Mouse (Mus musculus) hindbrain, embryonic 13.5 days (tissue): ENCODE results near the gene Tnik. TPM values are rescaled to one million over a fixed set of nuclear protein-coding genes. Genes with fewer than 3 reads are reported as not detected.
A peak's percentile ranks its signal among the peaks of the same experiment; 100 is the strongest.

Experiments used
- ATAC-seq: fragments of 200-750 bp; cut with Nextera tagmentation; 2 replicates; pipeline ENCODE4 v1.8.0; 2017; ENCODE audit warnings: moderate TSS enrichment; ENCODE audit not compliant: low FRiP score
- H3K27ac ChIP-seq: fragments of 300-500 bp; sonication (generic); 2 replicates; pipeline ENCODE4 v1.5.1; 2015; ENCODE audit warnings: inconsistent platforms, mild to moderate bottlenecking, moderate library complexity
- H3K27me3 ChIP-seq: fragments of 300-500 bp; sonication (generic); 2 replicates; pipeline ENCODE4 v1.6.1; 2015; ENCODE audit warnings: mild to moderate bottlenecking, inconsistent platforms
- H3K36me3 ChIP-seq: fragments of 300-500 bp; sonication (generic); 2 replicates; pipeline ENCODE4 v1.6.1; 2015; ENCODE audit warnings: mild to moderate bottlenecking, inconsistent platforms
- H3K4me1 ChIP-seq: fragments of 300-500 bp; sonication (generic); replicated peaks from 2 replicates; pipeline ENCODE4 v1.6.1; 2015; ENCODE audit warnings: inconsistent platforms
- H3K4me2 ChIP-seq: fragments of 300-500 bp; sonication (generic); 2 replicates; pipeline ENCODE4 v1.6.1; 2015; ENCODE audit warnings: inconsistent platforms, mild to moderate bottlenecking, moderate library complexity
- H3K4me3 ChIP-seq: fragments of 300-500 bp; sonication (generic); 2 replicates; pipeline ENCODE4 v1.5.1; 2015; ENCODE audit warnings: mild to moderate bottlenecking, inconsistent platforms
- H3K9ac ChIP-seq: fragments of 300-500 bp; sonication (generic); 2 replicates; pipeline ENCODE4 v1.6.1; 2015; ENCODE audit warnings: mild to moderate bottlenecking, inconsistent platforms
- H3K9me3 ChIP-seq: fragments of 300-500 bp; sonication (generic); 2 replicates; pipeline ENCODE4 v1.6.1; 2016; ENCODE audit warnings: inconsistent platforms
- WGBS: fragments of 180-500 bp; shearing (Covaris S2); methylation state at CpG from one replicate; pipeline ENCODE4 v1.1.7; 2015; 5-methylcytosine and 5-hydroxymethylcytosine counted together
- polyA plus RNA-seq: library from polyadenylated mRNA; unstranded; fragments of >200 nt; fragmentation: Nextera tagmentation; extraction: Ambion mirVana; gene quantifications from 2 replicates; pipeline ENCODE4 v1.2.1, GENCODE M21; 2015

The Tnik gene
- polyA plus RNA-seq, 1 experiment from 2014 or later: 73.6 TPM

- no peaks in the 10 kb centered on the region for H3K9me3 ChIP-seq
- ATAC-seq: peak; percentile 59; the same call in 1 of the 2 replicates
- no peaks in the 10 kb centered on the region for H3K36me3 ChIP-seq
- 36% methylated on average over 6 of the region's 6 CpGs for WGBS
- peak overlapping the region; percentile 78 for H3K27ac ChIP-seq
- no peak overlapping the region for H3K4me3 ChIP-seq
- no peak overlapping the region for H3K4me2 ChIP-seq
- H3K9ac ChIP-seq: no peak overlapping the region
- H3K27me3 ChIP-seq: no peaks in the 10 kb centered on the region
- peaks cover 11% of the 10 kb centered on the region for H3K4me1 ChIP-seq
Measured at GRCm38 (mm10) chr3:28523004-28523482, 260.0 kb downstream of the Tnik start.

GRCm38 (mm10) chr3:28523541-28524165 is 260.6 kb downstream of the Tnik start:
- Histone ChIP-seq H3K4me3 (no peak overlapping the region), H3K4me2 (no peak overlapping the region), H3K36me3 (no peaks in the 10 kb centered on the region), H3K4me1 (peaks cover 11% of the 10 kb centered on the region), H3K9me3 (no peaks in the 10 kb centered on the region), H3K27me3 (no peaks in the 10 kb centered on the region), H3K27ac (no peak overlapping the region), H3K9ac (no peak overlapping the region)
- ATAC-seq: no peak
- WGBS: 52% methylated on average over 4 of the region's 4 CpGs

DNA sequence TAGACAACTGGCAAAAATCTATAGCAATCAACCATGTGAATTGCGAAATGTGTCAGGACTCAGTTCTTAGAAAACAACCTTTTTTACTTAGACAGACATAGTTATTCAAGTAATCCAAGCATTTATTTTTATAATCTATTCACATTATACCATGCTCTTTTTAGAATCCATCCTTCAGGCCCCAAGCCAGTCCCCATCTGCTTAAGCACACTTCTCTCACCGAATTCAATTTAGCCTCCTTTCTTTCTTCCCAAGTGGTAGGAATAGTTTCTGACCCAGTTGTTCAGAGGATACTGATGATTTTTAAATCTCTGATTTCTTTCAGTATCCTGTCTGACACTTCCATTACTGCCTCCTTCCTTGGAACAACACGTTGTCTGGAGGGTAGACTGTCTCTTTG is 261.5 kb downstream of the Tnik start:
- WGBS: 86% methylated on average over 3 of the region's 3 CpGs
- no peak for ATAC-seq

DNA sequence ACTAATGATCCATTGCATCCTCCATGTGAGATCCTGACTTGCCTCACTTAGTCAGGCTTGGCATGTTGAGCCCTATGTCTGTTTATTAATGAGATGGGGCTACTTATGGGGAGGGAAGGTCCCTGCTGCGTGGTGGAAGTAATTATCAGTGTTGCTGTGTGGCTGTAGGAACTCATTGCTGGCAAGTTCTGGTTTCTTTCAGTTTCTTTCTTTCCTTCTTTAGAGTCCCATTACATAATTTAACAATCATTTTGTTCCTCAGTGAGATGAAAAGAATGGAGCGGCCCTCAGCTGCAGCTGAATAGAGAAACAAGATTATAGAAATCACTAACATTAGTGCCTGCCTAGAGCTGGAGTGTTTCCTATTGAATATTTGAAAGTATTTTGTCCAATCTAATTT is 263.7 kb downstream of the Tnik start:
- H3K27ac ChIP-seq: no peak overlapping the region
- ATAC-seq: no peak
- H3K36me3 ChIP-seq: no peaks in the 10 kb centered on the region
- WGBS: 72% methylated on average over 2 of the region's 2 CpGs
- H3K4me2 ChIP-seq: no peak overlapping the region
- H3K4me3 ChIP-seq: no peak overlapping the region
- H3K27me3 ChIP-seq: no peaks in the 10 kb centered on the region
- H3K9ac ChIP-seq: no peak overlapping the region
- H3K4me1 ChIP-seq: peaks cover 18% of the 10 kb centered on the region
- no peaks in the 10 kb centered on the region for H3K9me3 ChIP-seq

More for the DNA sequence above, 261.5 kb downstream of the Tnik start:
- no peak overlapping the region for H3K4me2 ChIP-seq
- H3K27ac ChIP-seq: no peak overlapping the region
- no peaks in the 10 kb centered on the region for H3K9me3 ChIP-seq
- H3K27me3 ChIP-seq: no peaks in the 10 kb centered on the region
- no peaks in the 10 kb centered on the region for H3K36me3 ChIP-seq
- no peak overlapping the region for H3K4me3 ChIP-seq
- no peak overlapping the region for H3K9ac ChIP-seq
- peaks cover 11% of the 10 kb centered on the region for H3K4me1 ChIP-seq

DNA sequence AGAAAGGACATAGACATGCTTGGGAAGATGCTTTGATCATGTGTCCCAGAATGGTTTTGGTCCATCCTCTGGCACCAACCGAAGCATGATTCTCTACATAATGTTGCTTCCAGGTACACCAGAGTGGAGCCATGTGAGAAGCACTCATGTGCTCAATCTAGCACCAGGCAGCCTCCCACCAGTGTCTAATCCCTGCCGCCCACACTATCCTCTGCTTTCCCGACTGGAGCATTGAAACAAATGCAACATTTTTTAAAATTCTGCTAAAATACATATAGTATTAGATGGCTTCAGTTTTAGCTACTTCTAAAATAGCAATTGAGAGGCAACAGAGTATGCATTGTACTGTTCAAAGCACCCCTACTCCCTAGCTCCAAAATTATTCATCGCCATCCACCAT is 264.2 kb downstream of the Tnik start:
- no peaks in the 10 kb centered on the region for H3K36me3 ChIP-seq
- H3K4me1 ChIP-seq: peaks cover 18% of the 10 kb centered on the region
- ATAC-seq: no peak
- H3K27me3 ChIP-seq: no peaks in the 10 kb centered on the region
- no peak overlapping the region for H3K9ac ChIP-seq
- H3K4me2 ChIP-seq: no peak overlapping the region
- no peaks in the 10 kb centered on the region for H3K9me3 ChIP-seq
- H3K4me3 ChIP-seq: no peak overlapping the region
- no peak overlapping the region for H3K27ac ChIP-seq
- WGBS: 97% methylated on average over 4 of the region's 4 CpGs

DNA sequence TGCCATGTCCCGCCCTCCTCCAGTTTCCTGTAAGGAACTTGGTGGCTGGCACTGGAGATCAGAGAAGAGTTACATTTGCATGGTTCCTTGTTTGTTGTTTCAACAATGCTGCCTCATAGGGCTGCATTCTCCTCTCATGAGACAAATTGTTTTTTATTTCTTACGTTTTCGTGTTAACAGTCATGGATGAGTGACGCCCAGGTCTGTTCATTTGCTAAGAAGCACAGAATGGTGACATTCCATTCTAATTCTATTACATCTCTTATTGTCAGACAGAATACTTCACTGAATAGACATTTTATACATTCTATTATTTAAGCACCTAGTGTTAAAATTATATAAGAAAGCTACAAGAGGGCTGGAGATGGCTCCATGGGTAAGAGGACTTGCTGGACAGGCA is 266.5 kb downstream of the Tnik start:
- no peaks in the 10 kb centered on the region for H3K9me3 ChIP-seq
- no peak overlapping the region for H3K4me3 ChIP-seq
- no peak overlapping the region for H3K9ac ChIP-seq
- no peak overlapping the region for H3K4me2 ChIP-seq
- no peaks in the 10 kb centered on the region for H3K27me3 ChIP-seq
- no peak overlapping the region for H3K27ac ChIP-seq
- H3K36me3 ChIP-seq: no peaks in the 10 kb centered on the region
- 82% methylated on average over 4 of the region's 4 CpGs for WGBS
- no peak for ATAC-seq
- H3K4me1 ChIP-seq: peaks cover 7% of the 10 kb centered on the region; the same call in 1 of the 2 replicates

GRCm38 (mm10) chr3:28531294-28531956 is 268.4 kb downstream of the Tnik start:
- Histone ChIP-seq H3K4me2 (no peak overlapping the region), H3K9me3 (no peaks in the 10 kb centered on the region), H3K36me3 (no peaks in the 10 kb centered on the region), H3K27me3 (no peaks in the 10 kb centered on the region), H3K4me1 (peaks cover 7% of the 10 kb centered on the region; the same call in 1 of the 2 replicates), H3K27ac (no peak overlapping the region), H3K4me3 (no peak overlapping the region), H3K9ac (no peak overlapping the region)
- WGBS: 78% methylated on average over 15 of the region's 15 CpGs
- peak; percentile 52; the same call in 1 of the 2 replicates for ATAC-seq

- no peaks in the 10 kb centered on the region for H3K27me3 ChIP-seq
- H3K27ac ChIP-seq: no peak overlapping the region
- H3K36me3 ChIP-seq: no peaks in the 10 kb centered on the region
- no peak for ATAC-seq
- H3K4me3 ChIP-seq: no peak overlapping the region
- H3K4me1 ChIP-seq: peaks cover 7% of the 10 kb centered on the region; the same call in 1 of the 2 replicates
- 93% methylated on average over 7 of the region's 7 CpGs for WGBS
- H3K4me2 ChIP-seq: no peak overlapping the region
- H3K9me3 ChIP-seq: no peaks in the 10 kb centered on the region
- H3K9ac ChIP-seq: no peak overlapping the region
Measured at GRCm38 (mm10) chr3:28532666-28533065, 269.7 kb downstream of the Tnik start.

DNA sequence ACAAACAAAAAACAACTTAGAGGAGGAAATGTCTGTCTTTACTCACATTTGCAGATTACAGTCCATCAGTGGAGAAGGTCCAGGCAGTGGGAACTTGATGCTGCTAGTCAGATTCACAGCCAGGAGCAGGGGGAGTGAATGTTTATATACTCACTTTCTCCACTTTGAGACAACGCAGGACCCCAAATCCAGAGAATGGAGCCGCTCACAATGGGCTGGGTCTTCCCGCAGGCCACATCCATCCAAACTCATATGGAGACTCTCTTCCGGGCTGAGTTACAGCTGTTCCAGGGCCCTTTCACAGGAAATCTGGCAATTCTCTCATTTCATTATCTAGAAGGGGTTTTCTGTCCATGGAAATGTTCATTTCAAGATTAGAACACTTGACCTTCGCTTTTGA is 277.1 kb downstream of the Tnik start:
- Histone ChIP-seq H3K4me3 (no peak overlapping the region), H3K9ac (no peak overlapping the region), H3K4me1 (no peaks in the 10 kb centered on the region), H3K27me3 (no peaks in the 10 kb centered on the region), H3K4me2 (no peak overlapping the region), H3K27ac (no peak overlapping the region), H3K9me3 (no peaks in the 10 kb centered on the region), H3K36me3 (peaks cover 25% of the 10 kb centered on the region)
- no peak for ATAC-seq
- 96% methylated on average over 5 of the region's 5 CpGs for WGBS

GRCm38 (mm10) chr3:28542941-28543340 is 279.9 kb downstream of the Tnik start:
- Histone ChIP-seq H3K9me3 (no peaks in the 10 kb centered on the region), H3K4me1 (peaks cover 5% of the 10 kb centered on the region), H3K36me3 (peaks cover 25% of the 10 kb centered on the region), H3K4me2 (no peak overlapping the region), H3K27ac (no peak overlapping the region), H3K4me3 (no peak overlapping the region), H3K27me3 (no peaks in the 10 kb centered on the region), H3K9ac (no peak overlapping the region)
- 98% methylated on average over 3 of the region's 3 CpGs for WGBS
- ATAC-seq: no peak

DNA sequence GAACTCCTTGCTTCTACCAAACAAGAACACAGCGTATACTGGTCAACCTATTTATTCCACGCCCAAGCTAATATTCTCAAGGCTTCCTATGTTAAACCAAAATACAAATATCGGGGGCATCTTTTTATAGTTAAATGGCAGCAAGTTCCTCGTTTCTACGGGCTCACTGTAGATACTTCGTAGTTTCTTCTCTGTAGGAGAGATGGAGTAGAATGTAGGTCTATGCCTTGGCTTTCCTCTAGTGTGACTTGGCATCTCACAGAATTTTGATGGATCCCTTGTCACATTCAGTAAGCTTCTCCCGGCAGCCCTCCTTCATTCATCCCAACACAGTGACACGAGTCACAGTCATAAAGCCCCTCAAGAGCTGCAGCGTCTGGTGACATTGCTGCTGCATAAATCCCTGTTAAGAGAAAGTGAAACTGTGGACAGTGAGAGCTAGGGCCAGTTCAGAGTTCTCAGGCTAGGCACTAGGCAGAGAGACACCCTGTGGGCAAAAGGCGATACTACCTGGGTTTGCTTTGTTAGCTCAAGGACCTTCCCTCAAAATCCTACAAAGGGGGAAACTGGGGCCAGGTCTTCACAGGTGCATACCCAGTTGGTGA is 280.5 kb downstream of the Tnik start:
- Histone ChIP-seq H3K36me3 (peaks cover 25% of the 10 kb centered on the region), H3K9me3 (no peaks in the 10 kb centered on the region), H3K27me3 (no peaks in the 10 kb centered on the region), H3K4me3 (no peak overlapping the region), H3K4me2 (no peak overlapping the region), H3K4me1 (peaks cover 10% of the 10 kb centered on the region), H3K27ac (no peak overlapping the region), H3K9ac (no peak overlapping the region)
- 79% methylated on average over 10 of the region's 10 CpGs for WGBS
- ATAC-seq: no peak

- H3K4me3 ChIP-seq: no peak overlapping the region
- no peak overlapping the region for H3K9ac ChIP-seq
- peaks cover 19% of the 10 kb centered on the region for H3K4me1 ChIP-seq
- no peak overlapping the region for H3K27ac ChIP-seq
- ATAC-seq: no peak
- H3K4me2 ChIP-seq: no peak overlapping the region
- no peaks in the 10 kb centered on the region for H3K27me3 ChIP-seq
- WGBS: 57% methylated on average over 11 of the region's 11 CpGs
- H3K36me3 ChIP-seq: peaks cover 25% of the 10 kb centered on the region
- H3K9me3 ChIP-seq: no peaks in the 10 kb centered on the region
Measured at GRCm38 (mm10) chr3:28544345-28544869, 281.4 kb downstream of the Tnik start.
